Mouse (Mus musculus): ENCODE measurements around the gene Mrps14. TPM values are rescaled to one million over a fixed set of nuclear protein-coding genes. Genes with fewer than 3 reads are reported as not detected.

Mrps14 gene
- 178 and 193 TPM in 2 replicates for polyA plus RNA-seq (2014; fragmentation: Nextera tagmentation; extraction: Ambion mirVana)

DNA sequence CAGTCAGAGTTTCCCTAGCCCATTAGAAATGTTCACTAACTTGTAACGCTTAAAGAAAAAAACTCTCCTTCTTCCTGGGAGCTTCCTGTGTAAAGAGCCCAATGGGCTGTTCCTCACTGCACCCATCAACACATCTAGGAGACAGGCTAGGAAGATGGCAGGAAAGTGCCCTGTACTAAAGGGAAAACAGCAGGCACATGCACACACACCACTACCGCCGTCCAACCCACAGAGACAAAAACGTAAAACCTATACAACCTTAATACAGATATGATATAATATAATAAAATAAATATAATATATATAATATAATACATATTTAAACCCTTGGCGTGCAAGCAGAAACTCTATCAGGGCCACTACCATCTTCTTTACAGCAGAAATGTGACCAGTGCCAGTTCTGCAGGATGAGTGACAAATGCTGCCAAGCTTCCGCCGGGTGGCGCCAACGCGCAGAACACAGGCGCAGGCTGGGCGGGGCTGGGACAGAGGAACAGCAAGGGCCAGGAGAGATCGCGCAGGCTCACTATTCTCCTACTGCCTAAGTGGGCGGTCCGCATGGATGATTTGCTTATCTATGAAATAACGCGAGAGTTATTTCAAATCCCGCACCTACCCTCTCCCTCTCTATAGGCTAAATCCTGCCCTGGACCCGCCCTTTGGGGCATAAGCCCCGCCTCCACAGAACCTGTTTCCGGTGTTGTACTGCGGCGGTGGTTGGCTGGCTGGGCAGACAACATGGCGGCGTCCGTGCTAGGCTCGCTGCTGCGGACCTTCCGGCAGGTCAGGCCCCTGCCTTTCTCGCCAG is at the start of gene Mrps14:
Gene Mrps14, plus strand, starts transcription at position 687 of the 808 bp plus-strand sequence.
- Histone ChIP-seq H3K4me1 (ENCODE audit: control insufficient read depth, insufficient read depth, low read length) (peaks cover 6% of the 10 kb centered on the region), H3K4me2 (peak within 1 kb of the TSS; percentile 88), H3K9me3 (replicated peaks; ENCODE audit: control insufficient read depth, low read length) (no peaks in the 10 kb centered on the region), H3K27ac (ENCODE audit: low read depth, low read length) (peak within 1 kb of the TSS; percentile 82), H3K9ac (ENCODE audit: low read depth, low read length) (peak within 1 kb of the TSS; percentile 97), H3K27me3 (ENCODE audit: control insufficient read depth, insufficient read depth, low read length) (no peaks in the 10 kb centered on the region), H3K36me3 (ENCODE audit: control insufficient read depth, insufficient read depth, low read length) (no peaks in the 10 kb centered on the region), H3K4me3 (ENCODE audit: low read depth, low read length) (peak within 1 kb of the TSS; percentile 91)
- WGBS (ENCODE audit: insufficient replicate concordance) = 7% methylated on average over 31 of the region's 31 CpGs
- peak; percentile 99 for ATAC-seq (replicated peaks; ENCODE audit: insufficient number of reproducible peaks, low FRiP score, low TSS enrichment)

- no peaks in the 10 kb centered on the region for H3K27me3 ChIP-seq (ENCODE audit: control insufficient read depth, insufficient read depth, low read length)
- H3K36me3 ChIP-seq (ENCODE audit: control insufficient read depth, insufficient read depth, low read length) = no peaks in the 10 kb centered on the region
- H3K9ac ChIP-seq (ENCODE audit: low read depth, low read length) = no peak overlapping the region
- no peaks in the 10 kb centered on the region for H3K9me3 ChIP-seq (replicated peaks; ENCODE audit: control insufficient read depth, low read length)
- no peak overlapping the region for H3K4me2 ChIP-seq
- no peak for ATAC-seq (replicated peaks; ENCODE audit: insufficient number of reproducible peaks, low FRiP score, low TSS enrichment)
- 65% methylated on average over 3 of the region's 3 CpGs for WGBS (ENCODE audit: insufficient replicate concordance)
- H3K27ac ChIP-seq (ENCODE audit: low read depth, low read length) = no peak overlapping the region
- H3K4me1 ChIP-seq (ENCODE audit: control insufficient read depth, insufficient read depth, low read length) = no peaks in the 10 kb centered on the region
- no peak overlapping the region for H3K4me3 ChIP-seq (ENCODE audit: low read depth, low read length)
These were observed 49.4 kb upstream of the Mrps14 start for GRCm38 (mm10) chr1:160145606-160146005.

GRCm38 (mm10) chr1:160147274-160147673 is 47.7 kb upstream of the Mrps14 start:
- Histone ChIP-seq H3K36me3 (ENCODE audit: control insufficient read depth, insufficient read depth, low read length) (no peaks in the 10 kb centered on the region), H3K27me3 (ENCODE audit: control insufficient read depth, insufficient read depth, low read length) (no peaks in the 10 kb centered on the region), H3K4me1 (ENCODE audit: control insufficient read depth, insufficient read depth, low read length) (no peaks in the 10 kb centered on the region), H3K4me2 (no peak overlapping the region), H3K9me3 (replicated peaks; ENCODE audit: control insufficient read depth, low read length) (no peaks in the 10 kb centered on the region), H3K4me3 (ENCODE audit: low read depth, low read length) (no peak overlapping the region), H3K9ac (ENCODE audit: low read depth, low read length) (no peak overlapping the region), H3K27ac (ENCODE audit: low read depth, low read length) (no peak overlapping the region)
- 66% methylated on average over 7 of the region's 7 CpGs for WGBS (ENCODE audit: insufficient replicate concordance)
- no peak for ATAC-seq (replicated peaks; ENCODE audit: insufficient number of reproducible peaks, low FRiP score, low TSS enrichment)

GRCm38 (mm10) chr1:160149291-160149906 is 45.6 kb upstream of the Mrps14 start:
- H3K27ac ChIP-seq (ENCODE audit: low read depth, low read length) = no peak overlapping the region
- 70% methylated on average over 11 of the region's 11 CpGs for WGBS (ENCODE audit: insufficient replicate concordance)

GRCm38 (mm10) chr1:160150726-160151125 is 44.3 kb upstream of the Mrps14 start:
- no peak for ATAC-seq (replicated peaks; ENCODE audit: insufficient number of reproducible peaks, low FRiP score, low TSS enrichment)
- no peaks in the 10 kb centered on the region for H3K9me3 ChIP-seq (replicated peaks; ENCODE audit: control insufficient read depth, low read length)
- WGBS (ENCODE audit: insufficient replicate concordance) = 65% methylated on average over 3 of the region's 3 CpGs
- H3K9ac ChIP-seq (ENCODE audit: low read depth, low read length) = no peak overlapping the region
- H3K27me3 ChIP-seq (ENCODE audit: control insufficient read depth, insufficient read depth, low read length) = no peaks in the 10 kb centered on the region
- H3K36me3 ChIP-seq (ENCODE audit: control insufficient read depth, insufficient read depth, low read length) = no peaks in the 10 kb centered on the region
- H3K4me2 ChIP-seq = no peak overlapping the region
- H3K4me3 ChIP-seq (ENCODE audit: low read depth, low read length) = no peak overlapping the region
- H3K27ac ChIP-seq (ENCODE audit: low read depth, low read length) = no peak overlapping the region
- no peaks in the 10 kb centered on the region for H3K4me1 ChIP-seq (ENCODE audit: control insufficient read depth, insufficient read depth, low read length)

More at GRCm38 (mm10) chr1:160149291-160149906, 45.6 kb upstream of the Mrps14 start:
- no peak for ATAC-seq (replicated peaks; ENCODE audit: insufficient number of reproducible peaks, low FRiP score, low TSS enrichment)
- Histone ChIP-seq H3K9ac (ENCODE audit: low read depth, low read length) (no peak overlapping the region), H3K27me3 (ENCODE audit: control insufficient read depth, insufficient read depth, low read length) (no peaks in the 10 kb centered on the region), H3K36me3 (ENCODE audit: control insufficient read depth, insufficient read depth, low read length) (no peaks in the 10 kb centered on the region), H3K4me3 (ENCODE audit: low read depth, low read length) (no peak overlapping the region), H3K9me3 (replicated peaks; ENCODE audit: control insufficient read depth, low read length) (no peaks in the 10 kb centered on the region), H3K4me1 (ENCODE audit: control insufficient read depth, insufficient read depth, low read length) (no peaks in the 10 kb centered on the region), H3K4me2 (no peak overlapping the region)

DNA sequence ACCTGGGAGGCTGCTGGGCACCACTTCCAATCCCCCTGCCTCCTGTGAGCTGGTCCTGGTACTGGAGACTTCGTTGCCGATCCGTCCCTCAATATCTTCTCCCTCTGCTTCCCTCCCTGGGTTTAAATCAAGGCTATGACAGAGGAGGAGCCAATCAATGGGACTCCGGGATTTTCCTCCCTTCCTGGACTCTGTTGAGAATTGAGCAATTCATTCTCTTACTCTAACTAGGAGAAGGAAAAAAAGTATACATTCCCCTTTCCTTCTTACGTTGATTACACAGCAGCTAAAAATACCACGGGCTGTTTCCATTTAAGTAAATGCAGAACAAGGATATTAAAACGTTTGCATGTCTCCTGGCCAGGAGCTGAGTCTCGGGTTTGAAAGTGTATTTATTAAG is 41.5 kb upstream of the Mrps14 start, which contains the start of gene Tnn:
Gene Tnn, minus strand, starts transcription at position 101 of the 400 bp plus-strand sequence.
- Histone ChIP-seq H3K4me1 (ENCODE audit: control insufficient read depth, insufficient read depth, low read length) (no peaks in the 10 kb centered on the region), H3K36me3 (ENCODE audit: control insufficient read depth, insufficient read depth, low read length) (no peaks in the 10 kb centered on the region), H3K27me3 (ENCODE audit: control insufficient read depth, insufficient read depth, low read length) (no peaks in the 10 kb centered on the region), H3K4me3 (ENCODE audit: low read depth, low read length) (no peak within 1 kb of the TSS), H3K9me3 (replicated peaks; ENCODE audit: control insufficient read depth, low read length) (no peaks in the 10 kb centered on the region), H3K4me2 (no peak within 1 kb of the TSS), H3K9ac (ENCODE audit: low read depth, low read length) (no peak within 1 kb of the TSS), H3K27ac (ENCODE audit: low read depth, low read length) (no peak within 1 kb of the TSS)
- ATAC-seq (replicated peaks; ENCODE audit: insufficient number of reproducible peaks, low FRiP score, low TSS enrichment) = no peak
- 63% methylated on average over 8 of the region's 8 CpGs for WGBS (ENCODE audit: insufficient replicate concordance)

GRCm38 (mm10) chr1:160158190-160158589 is 36.8 kb upstream of the Mrps14 start:
- H3K4me2 ChIP-seq = no peak overlapping the region
- 90% methylated on average over 2 of the region's 2 CpGs for WGBS (ENCODE audit: insufficient replicate concordance)
- no peaks in the 10 kb centered on the region for H3K27me3 ChIP-seq (ENCODE audit: control insufficient read depth, insufficient read depth, low read length)
- no peak overlapping the region for H3K9ac ChIP-seq (ENCODE audit: low read depth, low read length)
- no peaks in the 10 kb centered on the region for H3K4me1 ChIP-seq (ENCODE audit: control insufficient read depth, insufficient read depth, low read length)
- no peaks in the 10 kb centered on the region for H3K36me3 ChIP-seq (ENCODE audit: control insufficient read depth, insufficient read depth, low read length)
- H3K9me3 ChIP-seq (replicated peaks; ENCODE audit: control insufficient read depth, low read length) = no peaks in the 10 kb centered on the region
- no peak overlapping the region for H3K27ac ChIP-seq (ENCODE audit: low read depth, low read length)
- no peak for ATAC-seq (replicated peaks; ENCODE audit: insufficient number of reproducible peaks, low FRiP score, low TSS enrichment)
- no peak overlapping the region for H3K4me3 ChIP-seq (ENCODE audit: low read depth, low read length)

DNA sequence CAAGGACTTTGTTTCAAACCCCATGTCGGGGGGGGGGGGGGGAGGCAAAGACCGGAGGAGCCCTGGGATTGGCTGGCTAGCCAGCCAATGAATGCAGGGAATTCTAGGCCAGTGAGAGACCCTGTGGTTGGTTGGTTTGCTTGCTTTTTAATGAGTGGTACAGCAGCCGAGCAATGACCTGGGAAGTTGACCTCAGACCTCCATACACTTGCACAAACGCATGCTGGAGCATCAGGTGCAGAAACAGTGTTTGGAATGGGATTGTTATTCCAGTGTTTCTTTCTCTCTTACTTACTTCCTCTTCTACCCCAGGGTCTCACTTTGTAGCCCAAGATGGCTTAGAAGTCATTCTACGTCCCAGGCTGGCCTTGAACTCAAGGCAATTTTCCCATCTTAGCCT is 28.4 kb upstream of the Mrps14 start:
- 75% methylated on average over 3 of the region's 5 CpGs for WGBS (ENCODE audit: insufficient replicate concordance)
- no peak overlapping the region for H3K4me3 ChIP-seq (ENCODE audit: low read depth, low read length)

More for the DNA sequence above, 28.4 kb upstream of the Mrps14 start:
- H3K36me3 ChIP-seq (ENCODE audit: control insufficient read depth, insufficient read depth, low read length) = no peaks in the 10 kb centered on the region
- no peak overlapping the region for H3K27ac ChIP-seq (ENCODE audit: low read depth, low read length)
- no peaks in the 10 kb centered on the region for H3K27me3 ChIP-seq (ENCODE audit: control insufficient read depth, insufficient read depth, low read length)
- H3K9me3 ChIP-seq (replicated peaks; ENCODE audit: control insufficient read depth, low read length) = no peaks in the 10 kb centered on the region
- no peak for ATAC-seq (replicated peaks; ENCODE audit: insufficient number of reproducible peaks, low FRiP score, low TSS enrichment)
- no peaks in the 10 kb centered on the region for H3K4me1 ChIP-seq (ENCODE audit: control insufficient read depth, insufficient read depth, low read length)
- no peak overlapping the region for H3K4me2 ChIP-seq
- no peak overlapping the region for H3K9ac ChIP-seq (ENCODE audit: low read depth, low read length)
